Mouse (Mus musculus): ENCODE measurements around the gene Ms4a5.
"Not testable (repeated sequence)": the region's sequence is repeated elsewhere in the genome, so short reads cannot be mapped to it uniquely, and the experiment has no call there.

Gene Ms4a5

DNA sequence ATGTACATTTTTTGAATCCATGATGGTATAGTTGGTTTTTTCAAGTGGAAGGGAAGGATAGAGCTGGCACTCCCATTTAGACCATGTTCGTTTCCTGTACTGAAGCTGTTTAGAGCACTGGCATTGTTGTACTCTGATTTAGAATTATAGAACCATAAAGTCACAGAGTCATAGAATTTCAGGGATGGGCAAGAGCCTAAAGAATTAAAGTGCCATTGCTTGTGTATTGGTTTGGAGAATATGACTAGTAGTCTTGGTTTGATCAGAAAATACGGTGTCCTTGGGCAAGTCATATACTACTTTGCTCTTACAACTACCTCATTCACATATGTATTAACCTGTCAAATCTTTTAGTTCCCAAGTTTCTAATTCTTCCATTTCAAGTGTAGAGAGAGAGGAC lies at the start of gene Ms4a5:
Gene Ms4a5 (minus strand): TSS at position 101 of the 400 bp plus-strand sequence.
- no peak for DNase-seq

DNA sequence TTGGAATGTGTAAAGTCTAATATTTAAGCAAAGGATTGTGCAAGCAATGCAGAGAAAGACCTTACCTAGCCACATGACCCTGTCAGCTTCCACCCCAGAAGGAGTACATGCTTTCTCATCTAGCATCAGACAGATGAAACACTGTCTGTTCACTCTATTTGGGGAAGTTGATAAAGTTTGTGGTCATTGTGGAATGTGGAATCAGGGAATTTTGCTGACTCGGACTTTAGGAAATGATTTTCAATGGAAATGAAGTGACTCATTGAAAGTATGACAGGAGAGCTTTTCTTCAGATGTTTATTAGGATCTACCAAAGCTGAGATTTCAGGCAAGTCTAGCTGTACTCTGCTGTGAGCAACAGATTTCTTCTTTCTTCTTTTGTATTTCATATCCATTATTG lies 37.5 kb upstream of the Ms4a5 start:
- DNase-seq: no peak

DNA sequence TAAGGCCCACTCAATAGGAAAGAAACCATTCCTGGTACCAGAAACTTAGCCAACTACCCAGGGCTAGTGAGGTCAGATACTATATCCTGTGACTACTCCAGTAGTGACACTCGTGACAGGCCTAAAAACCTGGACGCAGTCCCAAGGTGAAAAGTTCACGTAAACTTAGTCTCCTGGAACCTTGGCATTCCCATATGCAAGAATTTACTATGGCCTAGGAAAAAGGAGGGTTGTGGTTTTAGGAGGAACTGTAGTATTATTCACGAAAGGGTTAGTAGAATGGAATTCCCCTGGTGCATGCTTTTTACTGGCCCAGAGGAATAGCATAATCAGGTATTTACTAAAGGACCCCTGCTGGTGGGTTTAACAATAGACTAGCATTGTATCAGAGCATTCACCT lies 33.1 kb upstream of the Ms4a5 start:
- no peak for DNase-seq

- DNase-seq: no peak
Measured at GRCm38 (mm10) chr19:11314354-11314753, 30.7 kb upstream of the Ms4a5 start, which contains the start of gene Ms4a14. TSS of gene Ms4a14 (minus strand) at chr19:11314454.

DNA sequence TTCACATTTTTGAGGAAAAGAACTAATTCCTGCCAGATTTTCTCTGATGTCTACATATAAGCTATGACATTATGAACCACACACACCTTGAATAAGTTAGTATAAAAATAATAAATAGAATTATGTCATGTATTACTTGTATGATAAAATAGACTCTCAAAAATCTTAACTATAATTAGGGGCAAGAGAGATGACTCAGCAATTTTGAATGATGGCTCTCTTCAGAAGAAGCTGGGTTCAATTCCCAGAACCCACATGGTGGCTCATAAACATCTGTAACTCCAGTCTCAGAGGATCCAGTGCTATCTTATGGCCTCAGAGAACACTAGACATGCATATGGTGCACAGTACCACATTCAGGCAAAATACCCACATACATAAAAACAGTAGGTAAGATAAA lies 25.2 kb upstream of the Ms4a5 start:
- no peak for DNase-seq

- not testable (repeated sequence) for DNase-seq
Measured at GRCm38 (mm10) chr19:11299529-11299928, 15.9 kb upstream of the Ms4a5 start.

DNA sequence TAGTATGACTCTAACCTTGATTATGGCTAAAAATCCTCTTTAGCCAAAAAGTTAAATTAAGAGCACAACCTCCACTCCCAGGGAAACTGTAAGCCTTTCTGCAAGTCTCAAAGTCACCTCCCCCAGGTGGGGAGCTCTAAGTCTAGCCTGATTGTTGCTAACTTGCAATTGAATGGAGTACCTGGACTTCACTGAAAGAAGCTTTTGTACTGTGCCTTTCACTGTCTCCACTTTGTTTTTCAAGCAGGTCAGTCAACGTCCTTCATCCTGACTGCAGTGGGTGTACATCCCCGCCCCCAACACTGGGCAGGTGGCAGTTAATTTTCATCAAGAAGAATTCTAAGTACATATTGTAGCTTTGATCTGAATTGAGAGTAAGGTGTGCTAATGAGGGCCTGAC lies 15.3 kb upstream of the Ms4a5 start:
- no peak for DNase-seq

DNA sequence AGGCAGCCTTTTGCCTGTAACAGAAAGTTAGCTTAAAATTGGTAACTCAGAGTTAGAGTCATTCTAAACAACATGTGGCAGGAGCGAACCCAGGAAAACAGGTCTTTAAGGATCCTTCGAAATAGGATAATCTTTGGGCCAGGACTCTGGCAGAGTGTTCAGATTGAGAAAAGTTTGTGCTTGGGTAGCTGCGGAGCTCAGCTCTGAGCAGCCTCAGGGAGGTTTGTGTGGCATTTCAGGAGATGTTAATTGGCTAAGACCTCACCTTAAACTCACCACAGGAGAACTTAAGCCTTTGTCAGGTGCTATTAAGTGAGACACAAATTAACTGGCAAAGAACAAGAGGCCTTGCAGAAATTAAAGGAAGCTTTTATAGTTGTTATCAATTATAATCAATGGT lies 9.9 kb upstream of the Ms4a5 start:
- DNase-seq: not testable (repeated sequence)

DNA sequence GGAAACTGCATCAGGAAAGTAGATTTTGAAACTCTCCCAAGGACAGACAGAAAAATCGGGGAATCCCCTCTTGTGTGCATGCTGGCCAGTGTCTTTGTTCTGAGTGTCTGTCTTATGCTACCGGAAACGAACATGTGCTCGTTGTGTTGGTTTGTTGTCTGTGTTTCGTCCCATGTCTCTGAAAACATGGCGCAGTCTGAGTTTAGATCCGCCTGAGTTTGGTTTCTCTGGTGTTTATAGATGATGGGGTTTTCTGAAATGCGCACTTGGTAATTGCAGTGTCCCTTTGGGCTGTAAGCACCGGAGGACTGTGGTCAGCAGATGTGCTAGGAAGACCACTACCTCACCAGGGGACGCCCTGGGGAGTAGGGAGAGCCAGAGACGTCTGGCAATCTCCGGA lies 9.3 kb upstream of the Ms4a5 start:
- DNase-seq: no peak

GRCm38 (mm10) chr19:11280223-11280622 lies 3.5 kb downstream of the Ms4a5 start:
- no peak for DNase-seq

- no peak for DNase-seq
Measured at GRCm38 (mm10) chr19:11276431-11276830, 7.2 kb downstream of the Ms4a5 start.

DNA sequence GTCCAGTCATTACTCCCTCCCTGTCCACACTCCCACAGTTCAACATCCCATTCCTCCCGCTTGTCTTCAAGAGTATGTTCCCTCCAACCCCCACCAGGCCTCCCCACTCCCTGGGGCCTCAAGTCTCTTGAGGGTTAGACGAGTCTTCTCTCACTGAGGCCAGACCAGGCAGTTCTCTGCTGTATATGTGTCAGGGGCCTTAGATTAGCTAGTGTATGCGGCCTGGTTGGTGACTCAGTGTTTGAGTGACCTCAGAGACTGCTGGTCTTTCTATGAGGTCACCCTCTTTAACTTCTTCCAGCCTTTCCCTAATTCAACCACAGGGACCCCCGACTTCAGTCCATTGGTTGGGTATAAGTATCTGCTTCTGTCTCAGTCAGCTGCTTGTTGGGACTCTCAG lies 16.7 kb downstream of the Ms4a5 start:
- DNase-seq: no peak

GRCm38 (mm10) chr19:11266052-11266845 lies 17.4 kb downstream of the Ms4a5 start, which contains the start of gene Ms4a1:
TSS of gene Ms4a1 (minus strand) at chr19:11266241.
- no peak for DNase-seq

- no peak for DNase-seq
Measured at GRCm38 (mm10) chr19:11264602-11265185, 19.0 kb downstream of the Ms4a5 start.

DNA sequence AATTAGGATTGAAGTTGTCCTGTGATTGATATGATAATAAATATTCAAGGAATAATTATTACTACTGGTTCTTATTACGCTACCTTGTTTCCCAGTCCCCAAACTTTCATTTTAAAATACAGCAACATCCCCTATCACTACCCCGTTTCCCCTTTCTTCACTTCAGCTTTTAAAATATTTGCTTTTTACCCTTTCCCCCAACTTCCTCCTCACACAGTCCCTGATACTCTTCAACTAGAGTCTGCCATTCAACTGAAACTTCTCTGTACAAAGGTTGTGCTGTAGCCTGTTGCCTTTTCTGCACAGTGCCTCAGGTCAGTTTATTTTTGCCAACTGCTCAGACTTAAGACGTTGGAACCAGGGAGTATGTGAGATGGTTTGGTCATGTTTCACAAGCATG lies 20.1 kb downstream of the Ms4a5 start:
- DNase-seq: no peak

- DNase-seq: not testable (repeated sequence)
Measured at GRCm38 (mm10) chr19:11262932-11263331, 20.7 kb downstream of the Ms4a5 start.

GRCm38 (mm10) chr19:11261522-11261921 lies 22.2 kb downstream of the Ms4a5 start:
- DNase-seq: no peak

DNA sequence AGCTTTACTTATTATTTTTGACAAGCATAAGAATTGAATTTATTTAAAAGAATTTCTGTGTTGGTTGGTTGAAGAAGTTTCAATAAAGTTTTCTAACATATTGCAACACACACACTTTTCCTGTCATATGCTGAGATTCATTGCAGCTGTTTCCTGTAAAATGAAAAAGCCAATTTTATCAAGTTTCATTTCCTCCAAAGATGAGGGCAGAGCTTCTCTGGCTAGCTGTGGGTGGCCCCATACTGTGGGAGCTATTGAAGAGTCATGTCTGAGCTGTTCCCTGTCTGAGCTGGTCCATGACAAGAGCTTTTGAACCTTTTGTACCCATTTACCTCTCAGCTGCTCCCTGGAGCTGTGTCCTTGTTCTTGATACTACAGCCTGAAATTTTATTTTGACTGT lies 39.4 kb downstream of the Ms4a5 start:
- DNase-seq: no peak

- DNase-seq: no peak
Measured at GRCm38 (mm10) chr19:11242560-11242959, 41.1 kb downstream of the Ms4a5 start.

DNA sequence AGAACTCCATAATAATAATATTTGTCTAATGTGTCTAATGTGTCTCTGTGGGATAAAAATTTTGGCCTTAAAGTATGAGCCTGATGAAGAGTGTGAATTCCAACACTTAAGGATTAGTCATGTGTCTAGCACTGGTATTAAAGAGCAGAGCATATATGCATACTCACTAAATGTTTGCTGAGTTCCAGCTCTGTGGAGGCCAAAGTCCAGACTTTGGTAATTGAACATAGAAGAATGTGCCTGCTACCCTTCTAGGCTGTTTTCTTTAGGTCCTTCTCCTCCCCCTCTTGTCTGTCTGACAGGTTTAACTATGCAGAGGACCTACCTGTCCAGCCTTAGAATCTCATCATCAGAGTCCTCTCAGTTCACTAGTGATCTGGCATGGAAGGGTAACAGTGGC lies 47.9 kb downstream of the Ms4a5 start:
- no peak for DNase-seq

- no peak for DNase-seq
Measured at GRCm38 (mm10) chr19:11234921-11235735, 48.5 kb downstream of the Ms4a5 start.

- no peak for DNase-seq
Measured at GRCm38 (mm10) chr19:11234244-11234643, 49.4 kb downstream of the Ms4a5 start.

- no peak for DNase-seq
Measured at GRCm38 (mm10) chr19:11232348-11232747, 51.3 kb downstream of the Ms4a5 start, which contains the start of gene Ms4a12. TSS of gene Ms4a12 (minus strand) at chr19:11232448.

All from lung, postnatal 14 days (tissue).